Mouse (Mus musculus): ENCODE measurements around the gene Tmem201.

Tmem201 gene

GRCm38 (mm10) chr4:149730827-149731226 is 7.0 kb downstream of the Tmem201 start:
- no peak for TF ChIP-seq GATA4 (IDR thresholded peaks at IDR 0.05; ENCODE audit: insufficient replicate concordance, low read length)

GRCm38 (mm10) chr4:149728810-149729209 is 9.0 kb downstream of the Tmem201 start:
- TF ChIP-seq GATA4 (IDR thresholded peaks at IDR 0.05; ENCODE audit: insufficient replicate concordance, low read length) = no peak

GRCm38 (mm10) chr4:149727636-149728035 is 10.2 kb downstream of the Tmem201 start:
- no peak for TF ChIP-seq GATA4 (IDR thresholded peaks at IDR 0.05; ENCODE audit: insufficient replicate concordance, low read length)

GRCm38 (mm10) chr4:149725661-149726350 is 12.0 kb downstream of the Tmem201 start:
- TF ChIP-seq GATA4 (IDR thresholded peaks at IDR 0.05; ENCODE audit: insufficient replicate concordance, low read length) = no peak

GRCm38 (mm10) chr4:149724916-149725470 is 12.9 kb downstream of the Tmem201 start:
- TF ChIP-seq GATA4 (IDR thresholded peaks at IDR 0.05; ENCODE audit: insufficient replicate concordance, low read length) = no peak

- TF ChIP-seq GATA4 (IDR thresholded peaks at IDR 0.05; ENCODE audit: insufficient replicate concordance, low read length) = no peak
These were observed 13.8 kb downstream of the Tmem201 start for GRCm38 (mm10) chr4:149723855-149724731.

- no peak for TF ChIP-seq GATA4 (IDR thresholded peaks at IDR 0.05; ENCODE audit: insufficient replicate concordance, low read length)
These were observed 14.8 kb downstream of the Tmem201 start for GRCm38 (mm10) chr4:149723021-149723390.

- no peak for TF ChIP-seq GATA4 (IDR thresholded peaks at IDR 0.05; ENCODE audit: insufficient replicate concordance, low read length)
These were observed 15.5 kb downstream of the Tmem201 start for GRCm38 (mm10) chr4:149722104-149723020.

GRCm38 (mm10) chr4:149721163-149721562 is 16.7 kb downstream of the Tmem201 start:
- no peak for TF ChIP-seq GATA4 (IDR thresholded peaks at IDR 0.05; ENCODE audit: insufficient replicate concordance, low read length)

- TF ChIP-seq GATA4 (IDR thresholded peaks at IDR 0.05; ENCODE audit: insufficient replicate concordance, low read length) = no peak
These were observed 18.2 kb downstream of the Tmem201 start for GRCm38 (mm10) chr4:149719686-149720085.

- TF ChIP-seq GATA4 (IDR thresholded peaks at IDR 0.05; ENCODE audit: insufficient replicate concordance, low read length) = no peak
These were observed 23.3 kb downstream of the Tmem201 start for GRCm38 (mm10) chr4:149714542-149714941.

GRCm38 (mm10) chr4:149711955-149712354 is 25.9 kb downstream of the Tmem201 start:
- TF ChIP-seq GATA4 (IDR thresholded peaks at IDR 0.05; ENCODE audit: insufficient replicate concordance, low read length) = no peak

- TF ChIP-seq GATA4 (IDR thresholded peaks at IDR 0.05; ENCODE audit: insufficient replicate concordance, low read length) = no peak
These were observed 26.4 kb downstream of the Tmem201 start for GRCm38 (mm10) chr4:149711485-149711884.

GRCm38 (mm10) chr4:149710510-149710909 is 27.3 kb downstream of the Tmem201 start:
- TF ChIP-seq GATA4 (IDR thresholded peaks at IDR 0.05; ENCODE audit: insufficient replicate concordance, low read length) = no peak

- no peak for TF ChIP-seq GATA4 (IDR thresholded peaks at IDR 0.05; ENCODE audit: insufficient replicate concordance, low read length)
These were observed 31.9 kb downstream of the Tmem201 start for GRCm38 (mm10) chr4:149705941-149706340.

All from liver, adult (tissue).